Mouse (Mus musculus) lung, postnatal 0 days (tissue): ENCODE data around the gene Scnm1. TPM values are rescaled to one million over a fixed set of nuclear protein-coding genes. Genes with fewer than 3 reads are reported as not detected.
A peak's percentile ranks its signal among the peaks of the same experiment; 100 is the strongest.

ENCODE experiments used
- ATAC-seq: fragments of 200-750 bp; cut with Nextera tagmentation; 2 replicates; pipeline ENCODE4 v1.8.0; 2017; ENCODE audit warnings: moderate library complexity
- DNase-seq: peaks from one replicate; pipeline ENCODE4 v3.0.0-alpha.2; 2016; ENCODE audit warnings: low spot score
- H3K27ac ChIP-seq: fragments of 300-500 bp; sonication (generic); 2 replicates; pipeline ENCODE4 v1.5.1; 2014; ENCODE audit warnings: antibody characterized with exemption, mild to moderate bottlenecking, low read length, mixed read lengths
- H3K27me3 ChIP-seq: fragments of 300-500 bp; sonication (generic); replicated peaks from 2 replicates; pipeline ENCODE4 v1.6.1; 2014; ENCODE audit warnings: low read length, mixed read lengths; ENCODE audit not compliant: insufficient read depth
- H3K36me3 ChIP-seq: fragments of 300-500 bp; sonication (generic); 2 replicates; pipeline ENCODE4 v1.6.1; 2014; ENCODE audit warnings: low read length, mixed read lengths; ENCODE audit not compliant: insufficient read depth
- H3K4me1 ChIP-seq: fragments of 300-500 bp; sonication (generic); 2 replicates; pipeline ENCODE4 v1.6.1; 2014; ENCODE audit warnings: antibody characterized with exemption, low read depth, low read length, mixed read lengths; ENCODE audit not compliant: insufficient read depth
- H3K4me2 ChIP-seq: fragments of 300-500 bp; sonication (generic); replicated peaks from 2 replicates; pipeline ENCODE4 v1.6.1; 2014; ENCODE audit warnings: low read depth, mild to moderate bottlenecking, low read length, moderate library complexity, mixed read lengths
- H3K4me3 ChIP-seq: fragments of 300-500 bp; sonication (generic); 2 replicates; pipeline ENCODE4 v1.5.1; 2014; ENCODE audit warnings: low read depth, low read length
- H3K9ac ChIP-seq: fragments of 300-500 bp; sonication (generic); replicated peaks from 2 replicates; pipeline ENCODE4 v1.6.1; 2014; ENCODE audit warnings: low read depth, mild to moderate bottlenecking
- H3K9me3 ChIP-seq: fragments of 300-500 bp; sonication (generic); 2 replicates; pipeline ENCODE4 v1.6.1; 2016; ENCODE audit warnings: low read length, mixed read lengths
- CTCF ChIP-seq: IDR thresholded peaks from 2 replicates; pipeline ENCODE4 v1.5.1; 2016; ENCODE audit warnings: antibody characterized with exemption, mild to moderate bottlenecking
- EP300 ChIP-seq: IDR thresholded peaks from 2 replicates; pipeline ENCODE4 v1.6.1; 2016; ENCODE audit warnings: antibody characterized with exemption, mild to moderate bottlenecking, control low read depth
- WGBS: fragments of 180-500 bp; shearing (Covaris S2); extraction: QIAGEN DNeasy Blood & Tissue Kit; methylation state at CpG from one replicate; pipeline ENCODE4 v1.1.7; 2014; 5-methylcytosine and 5-hydroxymethylcytosine counted together
- polyA plus RNA-seq: library from polyadenylated mRNA; unstranded; fragments of >200 nt; fragmentation: Nextera tagmentation; extraction: Ambion mirVana; gene quantifications from 2 replicates; pipeline ENCODE4 v1.2.1, GENCODE M21; 2015

Gene Scnm1
- polyA plus RNA-seq, 1 experiment from 2014 or later: 51.8 TPM

DNA sequence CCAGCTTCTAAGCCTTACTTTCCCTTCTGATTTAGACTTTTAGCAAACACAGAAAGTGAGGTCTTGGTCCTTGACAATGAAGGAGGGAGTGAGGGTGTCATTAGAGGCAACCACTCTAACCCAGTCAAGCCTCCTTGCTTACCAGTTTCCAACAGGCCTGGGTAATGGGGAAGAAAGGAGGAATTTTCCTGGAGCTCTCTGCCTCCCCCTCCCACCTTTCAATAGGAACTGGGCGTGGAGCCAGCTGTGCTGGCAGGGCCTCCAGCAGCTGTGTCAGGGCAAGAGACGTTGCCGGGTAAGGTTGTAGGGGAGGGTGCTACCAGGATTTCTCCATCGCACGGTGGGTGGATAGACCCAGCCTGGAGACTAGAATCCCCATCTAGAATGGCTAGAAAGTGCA is 8.8 kb downstream of the Scnm1 start:
- 7% methylated on average over 5 of the region's 5 CpGs for WGBS
- Histone ChIP-seq H3K4me2 (0 out of 2 replicates have a peak overlapping the region, but pooled peaks have one; percentile 8), H3K27me3 (no peaks in the 10 kb centered on the region), H3K27ac (peak overlapping the region; percentile 66), H3K4me3 (no peak overlapping the region), H3K9ac (0 out of 2 replicates have a peak overlapping the region, but pooled peaks have one; percentile 5), H3K9me3 (no peaks in the 10 kb centered on the region), H3K4me1 (peaks cover 8% of the 10 kb centered on the region; the same call in 1 of the 2 replicates), H3K36me3 (peaks cover 7% of the 10 kb centered on the region; the same call in 1 of the 2 replicates)
- ATAC-seq (peak; percentile 78), DNase-seq (peak; percentile 86)
- TF ChIP-seq EP300: no peak
- TF ChIP-seq CTCF: no peak

GRCm38 (mm10) chr3:95124246-95124645 is 9.6 kb downstream of the Scnm1 start, which contains the start of gene Tmod4:
TSS of gene Tmod4 (plus strand) at chr3:95124476.
- DNase-seq (peak; percentile 51), ATAC-seq (peak; percentile 18)
- Histone ChIP-seq H3K27me3 (no peaks in the 10 kb centered on the region), H3K27ac (peak within 1 kb of the TSS; percentile 66), H3K36me3 (peaks cover 6% of the 10 kb centered on the region; the same call in 1 of the 2 replicates), H3K4me1 (peaks cover 8% of the 10 kb centered on the region; the same call in 1 of the 2 replicates), H3K9me3 (no peaks in the 10 kb centered on the region), H3K4me3 (no peak within 1 kb of the TSS), H3K4me2 (0 out of 2 replicates have a peak within 1 kb of the TSS, but pooled peaks have one; percentile 8), H3K9ac (0 out of 2 replicates have a peak within 1 kb of the TSS, but pooled peaks have one; percentile 5)
- WGBS: 51% methylated on average over 6 of the region's 6 CpGs
- TF ChIP-seq CTCF: peak; percentile 71
- no peak for TF ChIP-seq EP300

GRCm38 (mm10) chr3:95121580-95121979 is 12.2 kb downstream of the Scnm1 start:
- no peak overlapping the region for H3K4me3 ChIP-seq
- H3K4me1 ChIP-seq: peaks cover 8% of the 10 kb centered on the region; the same call in 1 of the 2 replicates
- no peaks in the 10 kb centered on the region for H3K27me3 ChIP-seq
- no peak overlapping the region for H3K9ac ChIP-seq
- no peak overlapping the region for H3K4me2 ChIP-seq
- peak; percentile 73 for ATAC-seq
- 51% methylated on average over 6 of the region's 6 CpGs for WGBS
- peak overlapping the region; percentile 75 for H3K27ac ChIP-seq
- no peak for TF ChIP-seq CTCF
- TF ChIP-seq EP300: peak; percentile 88
- H3K9me3 ChIP-seq: no peaks in the 10 kb centered on the region
- peak; percentile 68 for DNase-seq
- peaks cover 14% of the 10 kb centered on the region for H3K36me3 ChIP-seq

DNA sequence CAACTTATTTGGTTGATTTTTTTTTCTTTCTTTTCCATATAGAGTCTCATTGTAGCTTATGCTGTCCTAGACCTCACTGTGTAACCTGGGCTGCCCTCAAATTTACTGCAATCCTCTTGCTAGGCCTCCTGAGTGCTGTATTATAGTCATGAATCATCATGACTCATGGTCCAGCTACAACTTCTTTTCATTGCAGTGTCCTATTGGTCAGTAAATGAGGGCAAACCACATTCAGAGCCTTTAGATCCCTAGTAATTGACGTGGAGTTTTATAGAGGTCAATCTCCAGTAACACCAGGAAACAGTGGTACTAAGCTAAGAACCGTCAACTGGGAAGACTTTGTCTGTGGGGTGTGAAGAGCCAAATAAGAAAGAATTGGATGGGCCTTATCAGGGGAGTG is 16.1 kb downstream of the Scnm1 start:
- WGBS: 88% methylated on average over 2 of the region's 2 CpGs
- Histone ChIP-seq H3K9ac (no peak overlapping the region), H3K27me3 (no peaks in the 10 kb centered on the region), H3K4me2 (no peak overlapping the region), H3K4me3 (no peak overlapping the region), H3K36me3 (peaks cover 14% of the 10 kb centered on the region), H3K9me3 (no peaks in the 10 kb centered on the region), H3K4me1 (no peaks in the 10 kb centered on the region), H3K27ac (no peak overlapping the region)
- ATAC-seq: no peak
- DNase-seq: no peak
- TF ChIP-seq CTCF (no peak), EP300 (no peak)

GRCm38 (mm10) chr3:95112760-95113159 is 21.1 kb downstream of the Scnm1 start:
- Histone ChIP-seq H3K4me3 (no peak overlapping the region), H3K27ac (no peak overlapping the region), H3K9ac (no peak overlapping the region), H3K36me3 (no peaks in the 10 kb centered on the region), H3K9me3 (no peaks in the 10 kb centered on the region), H3K4me2 (no peak overlapping the region), H3K4me1 (no peaks in the 10 kb centered on the region), H3K27me3 (no peaks in the 10 kb centered on the region)
- no peak for DNase-seq
- TF ChIP-seq CTCF (no peak), EP300 (no peak)
- no peak for ATAC-seq
- WGBS: 81% methylated on average over 1 of the region's 1 CpGs

DNA sequence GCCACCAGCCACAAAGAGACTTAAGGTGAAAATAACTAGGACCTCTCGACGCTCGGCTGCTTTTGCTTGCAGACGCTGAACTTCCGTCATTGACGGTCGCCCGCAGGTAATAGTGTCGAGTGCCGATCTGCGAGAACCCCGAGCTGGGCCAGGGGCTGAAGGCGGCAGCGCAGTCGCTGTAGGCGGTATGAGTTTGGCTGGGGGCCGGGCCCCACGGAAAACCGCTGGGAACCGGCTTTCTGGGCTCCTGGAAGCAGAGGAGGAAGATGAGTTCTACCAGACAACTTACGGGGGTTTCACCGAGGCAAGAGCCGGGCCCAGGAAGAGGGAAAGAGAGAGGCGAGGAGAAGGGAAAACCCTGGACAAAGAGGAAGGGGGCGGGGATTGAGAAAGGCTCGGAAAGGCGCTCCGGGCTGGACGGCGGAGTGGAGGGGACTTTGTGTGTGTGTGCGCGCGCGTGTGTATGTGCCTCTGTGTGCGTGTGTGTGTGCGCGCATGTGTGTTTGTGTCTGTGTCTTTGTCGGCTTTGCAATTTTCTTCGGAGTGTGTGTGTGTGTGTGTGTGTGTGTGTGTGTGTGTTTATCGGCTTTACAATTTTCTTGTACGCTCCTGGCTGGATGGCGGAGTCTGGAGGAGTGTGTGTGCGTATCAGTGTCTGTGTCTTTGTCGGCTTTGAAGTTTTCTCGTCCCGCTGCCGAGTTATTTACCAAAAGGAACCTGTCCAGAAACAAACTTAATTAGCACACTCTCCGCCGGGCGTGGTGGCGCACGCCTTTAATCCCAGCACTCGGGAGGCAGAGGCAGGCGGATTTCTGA is 22.7 kb downstream of the Scnm1 start, which contains the start of gene Vps72:
Vps72 (plus strand) TSS at position 112 of the 816 bp plus-strand sequence.
- no peaks in the 10 kb centered on the region for H3K4me1 ChIP-seq
- TF ChIP-seq EP300: peak; percentile 51; the same call in 1 of the 2 replicates
- TF ChIP-seq CTCF: no peak
- H3K9ac ChIP-seq: peak within 1 kb of the TSS; percentile 45
- H3K27me3 ChIP-seq: no peaks in the 10 kb centered on the region
- H3K4me2 ChIP-seq: peak within 1 kb of the TSS; percentile 52
- under 1% methylated on average over 49 of the region's 54 CpGs for WGBS
- peak; percentile 78 for ATAC-seq
- no peaks in the 10 kb centered on the region for H3K36me3 ChIP-seq
- DNase-seq: peak; percentile 97
- H3K9me3 ChIP-seq: no peaks in the 10 kb centered on the region
- H3K27ac ChIP-seq: peak within 1 kb of the TSS; percentile 85
- peak within 1 kb of the TSS; percentile 55 for H3K4me3 ChIP-seq
